Mouse (Mus musculus): ENCODE measurements around the gene Ahctf1. TPM values are rescaled to one million over a fixed set of nuclear protein-coding genes. Genes with fewer than 3 reads are reported as not detected.

Ahctf1 gene
- polyA plus RNA-seq, 1 experiment from 2014 or later: 34.8 TPM

DNA sequence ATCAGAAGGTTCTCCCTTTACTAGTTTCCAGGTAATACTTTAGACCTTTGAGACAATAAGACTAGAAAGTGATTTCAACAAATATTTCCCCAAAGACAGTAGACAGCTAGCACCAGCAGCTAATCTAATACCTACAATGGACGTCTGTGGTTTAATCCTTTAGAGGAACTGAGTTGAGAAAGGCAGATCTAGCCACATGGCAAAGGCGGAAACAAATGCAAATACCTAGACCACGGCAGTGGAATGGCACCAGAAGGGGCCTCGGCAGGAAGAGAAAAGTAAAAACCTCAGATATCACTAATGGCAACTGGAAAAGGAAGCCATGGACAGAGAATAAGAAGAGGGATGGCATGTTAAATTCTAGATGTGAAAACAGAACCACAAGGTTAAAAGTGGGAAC, 16.2 kb downstream of the Ahctf1 start:
- Histone ChIP-seq H3K4me3 (no peak overlapping the region), H3K9ac (replicated peaks) (no peak overlapping the region), H3K4me2 (replicated peaks) (no peak overlapping the region), H3K36me3 (peaks cover 78% of the 10 kb centered on the region), H3K4me1 (no peaks in the 10 kb centered on the region), H3K27ac (replicated peaks) (no peak overlapping the region), H3K9me3 (no peaks in the 10 kb centered on the region), H3K27me3 (no peaks in the 10 kb centered on the region)
- ATAC-seq (ENCODE audit: low FRiP score, low read depth): no peak
- 74% methylated on average over 4 of the region's 4 CpGs for WGBS

DNA sequence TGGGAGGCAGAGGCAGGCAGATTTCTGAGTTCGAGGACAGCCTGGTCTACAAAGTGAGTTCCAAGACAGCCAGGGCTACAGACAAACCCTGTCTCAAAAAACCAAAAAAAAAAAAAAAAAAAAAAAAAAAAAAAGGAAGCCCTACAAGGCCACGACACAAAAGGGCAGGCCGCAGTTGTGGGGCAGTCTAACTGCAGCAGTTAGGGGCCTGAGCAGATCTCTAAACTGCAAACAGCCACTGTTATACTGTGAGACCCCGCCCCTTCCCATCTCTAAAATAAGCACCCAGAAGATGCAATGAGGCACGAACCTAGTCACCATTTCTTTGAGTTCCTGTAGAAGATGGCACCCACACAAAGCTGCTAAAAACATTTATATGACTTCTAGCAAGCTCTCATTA, 18.0 kb downstream of the Ahctf1 start:
- WGBS: 97% methylated on average over 5 of the region's 5 CpGs
- no peak overlapping the region for H3K27ac ChIP-seq (replicated peaks)
- H3K27me3 ChIP-seq: no peaks in the 10 kb centered on the region
- no peaks in the 10 kb centered on the region for H3K4me1 ChIP-seq
- no peak overlapping the region for H3K4me3 ChIP-seq
- H3K9me3 ChIP-seq: no peaks in the 10 kb centered on the region
- H3K9ac ChIP-seq (replicated peaks): no peak overlapping the region
- no peak for ATAC-seq (ENCODE audit: low FRiP score, low read depth)
- peaks cover 75% of the 10 kb centered on the region for H3K36me3 ChIP-seq
- H3K4me2 ChIP-seq (replicated peaks): no peak overlapping the region

DNA sequence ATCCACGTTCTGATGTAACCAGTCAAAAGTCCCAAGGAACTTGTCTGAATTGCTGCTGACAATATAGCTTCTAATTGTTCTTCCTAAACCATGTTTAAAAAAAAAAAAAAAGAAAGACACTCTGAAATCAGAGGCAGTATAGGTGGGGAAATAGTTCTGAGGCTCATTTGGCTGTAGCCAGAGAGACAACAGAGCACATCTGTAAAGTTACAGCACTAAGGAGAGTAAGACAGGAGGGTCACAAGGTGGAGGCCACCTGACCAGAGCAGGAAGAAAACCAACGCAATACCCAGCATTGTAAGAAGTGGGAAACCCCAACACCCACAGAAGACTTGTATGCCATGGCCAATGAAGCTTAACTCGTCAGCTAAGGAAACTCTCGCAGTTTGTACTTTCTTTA, 19.4 kb downstream of the Ahctf1 start:
- no peak overlapping the region for H3K27ac ChIP-seq (replicated peaks)
- H3K4me3 ChIP-seq: no peak overlapping the region
- H3K9ac ChIP-seq (replicated peaks): no peak overlapping the region
- H3K27me3 ChIP-seq: no peaks in the 10 kb centered on the region
- no peak overlapping the region for H3K4me2 ChIP-seq (replicated peaks)
- H3K36me3 ChIP-seq: peaks cover 75% of the 10 kb centered on the region
- no peaks in the 10 kb centered on the region for H3K9me3 ChIP-seq
- 88% methylated on average over 4 of the region's 4 CpGs for WGBS
- ATAC-seq (ENCODE audit: low FRiP score, low read depth): no peak
- H3K4me1 ChIP-seq: no peaks in the 10 kb centered on the region

DNA sequence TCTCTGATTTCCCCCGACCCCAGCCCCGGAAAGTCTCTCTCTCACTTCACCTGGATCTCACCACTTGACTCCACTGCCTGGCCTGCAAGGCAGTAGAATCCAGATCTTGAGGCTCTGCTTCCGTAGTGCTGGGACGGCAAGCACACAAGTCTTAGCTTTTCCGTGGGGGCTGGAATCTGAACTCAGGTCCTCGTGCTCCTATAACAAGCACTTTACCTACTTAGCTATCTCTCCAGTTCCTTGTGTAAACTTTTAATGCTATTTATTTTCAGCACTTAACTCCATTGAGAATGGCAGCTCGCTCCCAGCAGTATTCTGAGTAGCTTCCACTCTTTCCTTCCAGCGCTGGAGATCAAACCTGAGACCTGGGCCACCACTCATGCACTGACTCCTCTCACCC, 26.6 kb downstream of the Ahctf1 start:
- no peak for ATAC-seq (ENCODE audit: low FRiP score, low read depth)
- H3K9ac ChIP-seq (replicated peaks): no peak overlapping the region

DNA sequence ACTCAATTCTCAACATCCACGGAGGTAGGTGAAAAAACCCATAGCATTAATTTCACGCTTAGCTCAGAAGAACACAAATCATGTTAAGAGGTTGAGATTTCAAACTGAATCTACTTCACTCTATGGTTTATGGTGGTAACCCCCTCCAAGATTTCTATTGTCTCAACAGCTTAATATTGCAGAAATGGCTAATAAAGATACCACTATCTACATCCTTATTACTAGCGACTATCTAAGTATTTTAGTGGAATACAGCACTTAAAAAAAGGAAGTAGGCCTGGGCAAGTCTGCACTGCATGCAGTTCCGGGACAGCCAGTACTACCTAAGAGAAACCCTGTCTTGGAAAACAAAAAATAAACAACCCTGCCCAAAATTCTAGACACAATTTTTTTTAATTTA, 42.9 kb downstream of the Ahctf1 start:
- no peak for ATAC-seq (ENCODE audit: low FRiP score, low read depth)
- no peaks in the 10 kb centered on the region for H3K4me1 ChIP-seq
- peaks cover 73% of the 10 kb centered on the region for H3K36me3 ChIP-seq
- no peak overlapping the region for H3K4me2 ChIP-seq (replicated peaks)
- H3K4me3 ChIP-seq: no peak overlapping the region
- 94% methylated on average over 4 of the region's 4 CpGs for WGBS
- no peaks in the 10 kb centered on the region for H3K27me3 ChIP-seq
- H3K27ac ChIP-seq (replicated peaks): no peak overlapping the region
- H3K9me3 ChIP-seq: no peaks in the 10 kb centered on the region
- H3K9ac ChIP-seq (replicated peaks): no peak overlapping the region

More for the DNA sequence above, 26.6 kb downstream of the Ahctf1 start:
- Histone ChIP-seq H3K27ac (replicated peaks) (no peak overlapping the region), H3K4me2 (replicated peaks) (no peak overlapping the region), H3K27me3 (no peaks in the 10 kb centered on the region), H3K4me3 (no peak overlapping the region), H3K36me3 (peaks cover 81% of the 10 kb centered on the region), H3K9me3 (no peaks in the 10 kb centered on the region), H3K4me1 (no peaks in the 10 kb centered on the region)
- 96% methylated on average over 8 of the region's 8 CpGs for WGBS

DNA sequence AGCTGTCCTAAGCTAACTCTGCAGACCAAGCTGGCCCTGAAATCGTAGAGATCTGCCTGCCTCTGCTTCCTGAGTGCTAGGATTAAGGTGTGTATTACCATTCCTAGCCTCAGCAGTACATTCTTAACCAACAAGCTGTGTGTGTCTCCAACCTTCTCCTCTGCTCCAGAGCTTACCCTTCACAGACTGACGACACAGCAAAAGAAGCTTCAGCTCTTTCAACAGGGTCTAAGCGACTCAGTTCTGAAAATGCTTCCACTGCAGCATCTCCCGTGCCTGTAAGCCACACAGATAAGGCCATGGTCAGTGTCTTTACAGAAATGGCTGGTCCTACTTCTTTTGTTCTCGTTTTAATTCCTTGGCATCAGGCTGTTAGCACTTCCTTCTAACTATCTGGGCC, 43.4 kb downstream of the Ahctf1 start:
- H3K4me1 ChIP-seq: no peaks in the 10 kb centered on the region

DNA sequence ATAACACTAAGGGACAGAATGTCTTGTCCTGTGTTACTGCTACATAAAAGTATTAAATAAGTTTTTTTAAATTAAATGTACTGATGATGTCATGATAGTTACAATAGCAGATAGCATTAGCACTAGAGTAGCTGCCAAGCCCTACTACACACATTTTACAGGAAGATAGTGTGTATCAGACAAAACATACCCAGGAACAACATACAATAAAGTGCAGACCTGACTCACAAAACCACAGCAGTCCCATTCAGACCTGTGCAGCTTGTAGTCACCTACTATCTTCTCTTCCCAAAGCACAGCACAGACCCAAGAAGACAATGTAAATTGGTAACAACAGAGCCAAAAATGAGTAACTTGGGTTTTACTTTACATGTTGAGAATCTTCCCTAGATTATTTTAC, 47.0 kb downstream of the Ahctf1 start:
- no peak for ATAC-seq (ENCODE audit: low FRiP score, low read depth)

More for the DNA sequence above, 43.4 kb downstream of the Ahctf1 start:
- no peak overlapping the region for H3K27ac ChIP-seq (replicated peaks)
- H3K4me2 ChIP-seq (replicated peaks): no peak overlapping the region
- no peak overlapping the region for H3K9ac ChIP-seq (replicated peaks)
- 90% methylated on average over 5 of the region's 5 CpGs for WGBS
- H3K27me3 ChIP-seq: no peaks in the 10 kb centered on the region
- no peak for ATAC-seq (ENCODE audit: low FRiP score, low read depth)
- no peak overlapping the region for H3K4me3 ChIP-seq
- no peaks in the 10 kb centered on the region for H3K9me3 ChIP-seq
- H3K36me3 ChIP-seq: peaks cover 74% of the 10 kb centered on the region

DNA sequence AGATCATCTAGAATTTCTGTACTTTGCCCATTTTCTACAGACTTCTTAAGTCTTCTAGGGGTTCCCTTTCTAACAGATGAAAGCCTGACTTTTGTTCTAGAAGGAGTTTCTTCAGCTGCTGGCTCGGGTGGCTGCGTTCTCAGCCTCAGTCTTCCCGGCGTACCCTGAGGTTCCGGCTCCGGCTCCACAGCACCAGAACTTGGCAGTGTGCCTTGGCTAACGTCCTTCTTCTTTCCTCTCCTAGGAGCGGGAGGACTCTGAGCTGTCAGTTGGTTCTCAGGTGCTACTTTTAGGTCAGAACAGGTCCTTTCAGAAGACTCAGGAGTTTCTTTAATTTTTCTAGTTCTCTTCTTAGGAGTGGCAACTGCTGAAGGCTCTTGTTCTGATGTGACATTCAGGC, 50.5 kb downstream of the Ahctf1 start:
- Histone ChIP-seq H3K36me3 (peaks cover 74% of the 10 kb centered on the region), H3K27ac (replicated peaks) (no peak overlapping the region), H3K4me1 (no peaks in the 10 kb centered on the region), H3K9ac (replicated peaks) (no peak overlapping the region), H3K9me3 (no peaks in the 10 kb centered on the region), H3K27me3 (no peaks in the 10 kb centered on the region), H3K4me2 (replicated peaks) (no peak overlapping the region), H3K4me3 (no peak overlapping the region)
- 98% methylated on average over 8 of the region's 8 CpGs for WGBS
- no peak for ATAC-seq (ENCODE audit: low FRiP score, low read depth)

More for the DNA sequence above, 47.0 kb downstream of the Ahctf1 start:
- H3K4me3 ChIP-seq: no peak overlapping the region
- no peaks in the 10 kb centered on the region for H3K4me1 ChIP-seq
- no peak overlapping the region for H3K9ac ChIP-seq (replicated peaks)
- no peak overlapping the region for H3K4me2 ChIP-seq (replicated peaks)
- no peak overlapping the region for H3K27ac ChIP-seq (replicated peaks)
- no peaks in the 10 kb centered on the region for H3K27me3 ChIP-seq
- H3K36me3 ChIP-seq: peaks cover 71% of the 10 kb centered on the region
- H3K9me3 ChIP-seq: no peaks in the 10 kb centered on the region

DNA sequence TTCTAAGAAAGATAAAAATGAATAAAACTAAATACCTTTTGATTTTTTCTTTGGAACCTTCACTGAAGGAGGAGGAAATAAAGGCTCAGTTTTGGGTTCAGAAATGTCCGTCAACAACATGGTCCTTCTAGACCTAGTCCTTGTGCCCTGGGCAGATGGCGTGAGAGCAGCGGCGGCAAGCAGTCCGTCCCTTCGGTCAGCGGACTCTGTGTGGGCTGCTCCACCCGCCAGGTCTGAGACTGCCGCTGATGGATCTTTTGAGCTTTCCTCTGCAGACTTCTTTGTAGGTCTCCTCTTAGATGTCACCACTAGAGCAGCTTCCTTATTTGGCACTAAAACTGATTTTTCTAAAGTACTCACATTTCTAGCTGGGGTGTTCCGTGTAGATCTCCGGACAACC, 51.2 kb downstream of the Ahctf1 start:
- H3K9ac ChIP-seq (replicated peaks): no peak overlapping the region
- H3K27me3 ChIP-seq: no peaks in the 10 kb centered on the region
- no peaks in the 10 kb centered on the region for H3K9me3 ChIP-seq
- H3K4me2 ChIP-seq (replicated peaks): no peak overlapping the region
- ATAC-seq (ENCODE audit: low FRiP score, low read depth): no peak
- no peak overlapping the region for H3K27ac ChIP-seq (replicated peaks)
- no peak overlapping the region for H3K4me3 ChIP-seq
- peaks cover 76% of the 10 kb centered on the region for H3K36me3 ChIP-seq
- 97% methylated on average over 11 of the region's 11 CpGs for WGBS
- no peaks in the 10 kb centered on the region for H3K4me1 ChIP-seq

DNA sequence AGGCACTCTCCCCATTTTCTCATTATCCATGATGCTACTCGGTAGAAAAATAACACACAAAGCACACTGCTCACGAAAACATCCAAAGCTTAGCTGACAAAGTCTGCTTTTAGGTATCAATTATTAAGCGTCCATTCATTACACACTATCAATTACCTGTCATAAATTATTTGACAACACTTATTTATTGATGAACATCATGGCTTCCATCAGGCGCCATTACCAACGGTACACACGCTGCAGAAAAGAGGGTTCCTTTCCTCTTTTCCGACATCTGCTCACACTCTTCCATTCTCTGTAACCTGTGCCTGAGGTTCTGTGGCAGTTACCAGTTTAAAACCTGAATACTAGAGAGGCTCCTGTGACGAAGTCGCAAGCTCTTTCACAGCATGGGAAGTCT, 58.3 kb downstream of the Ahctf1 start, which contains the start of gene Kif28:
TSS of gene Kif28 (minus strand) at position 101 of the 400 bp plus-strand sequence.
- peaks cover 63% of the 10 kb centered on the region for H3K36me3 ChIP-seq

DNA sequence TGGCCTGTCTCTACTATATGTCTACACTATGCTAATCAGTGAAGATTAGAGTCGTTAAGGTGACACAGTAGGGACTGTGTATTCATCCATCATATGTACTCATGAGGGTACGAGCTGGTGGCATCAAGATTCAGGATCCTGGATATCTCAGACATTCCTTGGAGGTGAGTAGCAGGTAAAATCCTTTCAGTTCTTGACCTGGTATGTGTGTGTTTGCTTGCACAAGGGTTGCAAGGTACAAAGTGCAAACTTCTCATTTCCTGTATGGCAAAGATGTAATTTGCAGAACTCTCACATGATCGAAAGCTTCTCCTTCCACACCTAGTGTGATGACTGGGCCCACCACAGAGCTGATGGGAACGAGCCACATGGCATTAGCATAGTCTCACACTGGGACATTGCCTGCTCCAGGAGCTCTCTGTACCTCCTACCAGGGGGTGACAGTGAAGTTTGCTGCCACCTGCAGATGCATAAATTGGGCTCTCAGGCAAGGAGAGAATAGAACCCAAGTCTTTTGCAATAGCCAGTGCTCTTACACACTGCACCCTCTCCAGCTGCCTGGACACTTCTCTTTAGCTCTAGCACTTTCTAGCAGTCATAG, 59.8 kb downstream of the Ahctf1 start:
- H3K27me3 ChIP-seq: no peaks in the 10 kb centered on the region
- no peak overlapping the region for H3K4me2 ChIP-seq (replicated peaks)
- no peak for ATAC-seq (ENCODE audit: low FRiP score, low read depth)
- no peak overlapping the region for H3K4me3 ChIP-seq
- no peak overlapping the region for H3K9ac ChIP-seq (replicated peaks)
- 84% methylated on average over 4 of the region's 4 CpGs for WGBS
- peaks cover 50% of the 10 kb centered on the region for H3K36me3 ChIP-seq
- no peaks in the 10 kb centered on the region for H3K4me1 ChIP-seq
- H3K9me3 ChIP-seq: no peaks in the 10 kb centered on the region
- H3K27ac ChIP-seq (replicated peaks): no peak overlapping the region

More for the DNA sequence above, 58.3 kb downstream of the Ahctf1 start, which contains the start of gene Kif28:
- 97% methylated on average over 9 of the region's 9 CpGs for WGBS
- H3K4me3 ChIP-seq: no peak within 1 kb of the TSS
- ATAC-seq (ENCODE audit: low FRiP score, low read depth): no peak
- no peak within 1 kb of the TSS for H3K4me2 ChIP-seq (replicated peaks)
- H3K9ac ChIP-seq (replicated peaks): no peak within 1 kb of the TSS
- H3K4me1 ChIP-seq: no peaks in the 10 kb centered on the region
- H3K27me3 ChIP-seq: no peaks in the 10 kb centered on the region
- no peak within 1 kb of the TSS for H3K27ac ChIP-seq (replicated peaks)
- H3K9me3 ChIP-seq: no peaks in the 10 kb centered on the region

DNA sequence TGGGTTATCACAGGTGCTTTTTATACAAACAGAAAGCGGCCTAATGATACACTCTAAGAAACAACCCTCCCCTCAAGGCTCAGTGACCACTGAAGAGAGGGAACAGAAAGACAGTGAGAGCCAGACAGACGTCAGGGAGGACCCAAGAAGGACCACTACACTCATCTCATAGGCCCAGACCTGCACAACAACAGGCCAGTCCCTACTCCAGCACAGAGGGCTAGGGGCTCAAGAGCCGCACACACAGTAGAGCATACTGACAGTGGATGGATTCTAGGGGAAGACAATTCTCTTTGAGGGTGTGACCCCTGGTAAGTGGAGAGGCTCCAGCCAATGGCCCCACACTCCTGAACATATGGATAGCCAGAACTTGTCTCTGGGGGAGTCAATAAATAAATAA, 67.0 kb downstream of the Ahctf1 start:
- Histone ChIP-seq H3K4me2 (replicated peaks) (no peak overlapping the region), H3K9ac (replicated peaks) (no peak overlapping the region), H3K4me1 (no peaks in the 10 kb centered on the region), H3K27me3 (no peaks in the 10 kb centered on the region), H3K36me3 (no peaks in the 10 kb centered on the region), H3K9me3 (no peaks in the 10 kb centered on the region), H3K27ac (replicated peaks) (no peak overlapping the region), H3K4me3 (no peak overlapping the region)
- no peak for ATAC-seq (ENCODE audit: low FRiP score, low read depth)
- WGBS: 88% methylated on average over 3 of the region's 3 CpGs
